Mouse (Mus musculus) T-cell, adult 2 months (primary cell): ENCODE data around the gene Lsm7.

Source experiments
- DNase-seq: peaks from one replicate; pipeline ENCODE4 v3.0.0; 2022; ENCODE audit warnings: low spot score

Lsm7 gene

GRCm38 (mm10) chr10:80813366-80813765, 41.6 kb downstream of the Lsm7 start, which contains the start of gene Jsrp1:
TSS of gene Jsrp1 (minus strand) at chr10:80813498.
- DNase-seq, result no peak

- DNase-seq, result no peak
Measured at GRCm38 (mm10) chr10:80812391-80813041, 42.5 kb downstream of the Lsm7 start.

GRCm38 (mm10) chr10:80810084-80810483, 44.9 kb downstream of the Lsm7 start:
- no peak for DNase-seq

- no peak for DNase-seq
Measured at GRCm38 (mm10) chr10:80808985-80809632, 45.9 kb downstream of the Lsm7 start.

- no peak for DNase-seq
Measured at GRCm38 (mm10) chr10:80808099-80808984, 46.7 kb downstream of the Lsm7 start.

GRCm38 (mm10) chr10:80807057-80807627, 47.9 kb downstream of the Lsm7 start:
- DNase-seq, result peak; percentile 32

- DNase-seq, result no peak
Measured at GRCm38 (mm10) chr10:80806341-80807056, 48.5 kb downstream of the Lsm7 start.

- DNase-seq, result peak; percentile 66
Measured at GRCm38 (mm10) chr10:80805925-80806324, 49.1 kb downstream of the Lsm7 start.

- DNase-seq, result no peak
Measured at GRCm38 (mm10) chr10:80805322-80805721, 49.7 kb downstream of the Lsm7 start.

GRCm38 (mm10) chr10:80804916-80805315, 50.1 kb downstream of the Lsm7 start, which contains the start of gene Amh:
TSS of gene Amh (plus strand) at chr10:80805243.
- DNase-seq, result no peak

GRCm38 (mm10) chr10:80804340-80804739, 50.7 kb downstream of the Lsm7 start:
- no peak for DNase-seq

GRCm38 (mm10) chr10:80802996-80803395, 52.0 kb downstream of the Lsm7 start:
- DNase-seq, result no peak
